Mouse (Mus musculus) liver, adult (tissue): ENCODE data around the gene Atp13a2.

Experiments
- GATA4 ChIP-seq: IDR thresholded peaks from 2 replicates; pipeline ENCODE4 v1.6.1; 2014; ENCODE audit warnings: mild to moderate bottlenecking, low read length; ENCODE audit not compliant: insufficient replicate concordance

The Atp13a2 gene

DNA sequence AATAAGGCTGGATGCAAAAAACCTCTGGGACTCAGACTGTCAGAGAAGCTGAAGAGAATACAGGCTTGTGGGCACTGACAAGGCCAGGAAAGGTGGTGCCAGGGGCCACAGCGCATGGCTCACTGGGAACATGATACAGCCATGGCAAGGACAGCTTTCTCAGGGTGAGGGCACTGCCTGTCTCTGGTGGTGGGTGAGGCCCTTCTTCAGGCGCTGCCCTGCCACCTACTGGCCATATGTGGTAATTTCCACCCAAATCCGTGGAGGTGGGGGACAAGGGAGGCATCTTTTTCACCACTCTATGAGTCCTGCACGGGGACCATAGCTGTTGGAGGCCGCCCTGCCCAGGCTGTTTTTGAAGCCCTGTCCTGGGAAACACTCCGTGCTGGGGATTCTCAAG lies 45.1 kb downstream of the Atp13a2 start:
- TF ChIP-seq GATA4, result no peak

DNA sequence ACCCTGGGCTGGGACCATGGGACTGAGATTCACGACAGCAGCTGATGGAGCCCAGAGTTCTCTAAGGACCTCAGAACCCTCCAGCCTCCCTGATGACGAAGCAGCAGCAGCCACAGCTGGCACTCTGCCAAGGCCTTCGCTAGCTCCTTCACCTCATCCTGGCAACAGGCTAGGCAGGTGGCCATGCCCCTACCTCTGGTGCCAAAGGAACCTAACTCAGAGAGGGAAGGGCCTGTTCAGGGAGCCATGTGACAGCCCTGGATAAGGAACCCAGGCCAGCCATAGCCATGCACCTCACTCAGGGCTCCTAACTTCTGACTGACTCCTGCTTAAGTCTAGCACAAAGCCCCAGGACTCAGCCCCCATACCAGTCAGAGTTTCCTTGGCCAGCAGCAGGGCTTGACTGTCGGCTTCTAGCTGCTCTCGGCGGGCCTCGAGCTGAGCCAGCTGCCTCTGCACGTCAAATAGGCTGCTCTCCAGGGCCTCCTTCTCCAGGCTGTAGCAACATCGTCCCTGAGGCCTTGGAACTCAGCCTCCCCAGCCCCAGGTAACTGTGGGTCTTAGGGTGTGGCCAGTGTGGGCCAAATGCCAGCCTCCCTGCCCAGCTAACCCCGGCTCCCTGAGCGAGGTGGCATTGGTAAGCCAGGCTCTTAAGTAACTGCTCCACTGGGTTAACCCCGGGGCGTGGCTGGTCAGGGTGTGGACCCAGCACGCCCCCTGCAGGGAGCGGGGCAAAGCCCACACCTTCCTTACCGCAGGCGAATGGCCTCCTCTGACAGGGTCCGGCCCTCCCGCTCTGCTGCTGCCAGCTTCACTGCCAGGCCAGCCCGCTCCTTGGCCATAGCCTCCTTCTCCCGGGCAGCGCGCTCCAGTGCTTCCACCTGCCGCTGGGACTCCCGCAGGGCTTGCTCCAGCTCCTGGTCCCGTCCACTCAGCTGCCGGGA lies 47.2 kb downstream of the Atp13a2 start:
- TF ChIP-seq GATA4, result no peak

DNA sequence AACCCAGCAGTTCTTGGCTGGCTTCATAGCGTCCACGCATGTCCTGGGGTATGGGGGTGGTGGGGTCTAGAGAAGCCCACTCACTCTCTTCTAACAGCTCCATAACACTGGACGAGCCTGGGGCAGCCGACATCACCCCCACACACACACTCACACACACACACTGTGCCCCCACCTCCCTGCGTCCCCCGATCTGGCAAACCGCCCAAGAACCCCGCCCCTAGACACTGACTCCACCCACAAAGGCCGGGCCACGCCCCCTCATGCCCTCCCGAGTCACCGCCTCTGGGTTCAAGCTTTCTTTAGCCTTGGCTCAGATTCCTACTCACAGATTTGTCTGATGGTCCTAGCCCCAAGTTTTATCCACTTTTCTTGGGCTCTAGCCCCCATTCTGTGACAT lies 54.4 kb downstream of the Atp13a2 start:
- no peak for TF ChIP-seq GATA4

DNA sequence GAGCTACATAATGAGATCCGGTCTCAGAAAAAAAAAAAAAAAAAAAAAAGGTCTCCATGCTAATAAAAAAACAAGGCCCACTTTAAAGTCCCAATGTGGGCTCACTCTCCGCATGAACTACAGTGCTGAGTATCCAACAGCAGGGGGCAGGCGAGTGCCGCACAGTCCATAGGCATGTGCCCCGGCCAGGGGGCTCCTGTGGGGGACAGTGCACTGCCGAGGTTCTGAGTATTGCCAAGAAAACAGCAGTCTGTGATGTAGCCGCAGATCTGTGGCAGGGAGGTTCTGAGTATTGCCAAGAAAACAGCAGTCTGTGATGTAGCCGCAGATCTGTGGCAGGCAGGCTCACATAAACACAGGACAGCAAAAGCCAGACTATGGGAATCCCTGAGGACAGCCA lies 58.1 kb downstream of the Atp13a2 start:
- no peak for TF ChIP-seq GATA4

DNA sequence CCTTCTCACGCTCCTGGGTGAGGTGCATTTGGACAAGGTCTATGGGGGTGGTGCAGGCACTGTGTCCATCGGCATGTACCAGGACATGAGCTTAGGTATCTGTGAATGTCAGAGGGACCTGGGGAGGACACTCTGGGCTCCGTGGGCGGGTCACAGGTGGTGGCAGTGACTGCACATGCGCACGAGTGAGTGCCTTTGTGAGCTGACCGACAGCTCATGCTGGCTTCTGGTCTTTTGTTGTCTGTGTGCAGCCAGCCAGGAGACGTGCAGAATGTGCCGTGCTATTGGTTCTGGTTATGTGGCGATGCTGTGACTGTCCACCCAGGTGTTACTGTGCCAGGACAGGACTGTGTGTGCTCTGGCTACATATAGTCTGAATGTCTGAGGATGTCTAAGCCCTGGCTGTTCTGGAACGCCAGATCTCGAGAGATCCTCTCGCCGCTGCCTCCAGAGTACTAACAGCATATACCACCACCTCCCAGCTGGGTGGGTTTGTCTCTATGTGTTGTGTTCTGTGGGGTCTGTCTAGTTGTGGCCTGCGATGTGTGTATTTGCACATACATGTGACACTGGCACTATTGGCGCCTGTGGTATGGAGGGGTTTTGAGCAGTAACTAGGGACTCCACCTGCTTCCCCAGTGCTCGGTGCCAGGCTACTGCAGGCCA lies 62.3 kb downstream of the Atp13a2 start:
- TF ChIP-seq GATA4, result no peak

DNA sequence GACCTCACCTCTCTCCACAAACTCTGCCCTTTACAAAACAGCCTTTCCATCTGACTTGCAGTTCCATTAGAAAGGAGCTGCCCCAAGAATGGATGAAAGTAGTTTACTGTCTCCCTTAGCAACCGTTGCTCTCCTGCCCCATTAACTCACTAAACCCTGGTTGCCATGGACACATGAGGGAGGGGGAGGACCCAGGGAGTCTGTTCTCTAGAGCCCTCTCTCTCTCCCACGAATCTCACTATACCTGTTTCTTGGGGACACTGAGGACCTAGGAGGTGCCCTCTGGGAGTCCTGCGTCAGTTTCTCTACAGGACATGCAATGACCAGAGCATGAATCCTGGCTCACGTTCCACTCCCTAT lies 62.8 kb downstream of the Atp13a2 start:
- no peak for TF ChIP-seq GATA4

DNA sequence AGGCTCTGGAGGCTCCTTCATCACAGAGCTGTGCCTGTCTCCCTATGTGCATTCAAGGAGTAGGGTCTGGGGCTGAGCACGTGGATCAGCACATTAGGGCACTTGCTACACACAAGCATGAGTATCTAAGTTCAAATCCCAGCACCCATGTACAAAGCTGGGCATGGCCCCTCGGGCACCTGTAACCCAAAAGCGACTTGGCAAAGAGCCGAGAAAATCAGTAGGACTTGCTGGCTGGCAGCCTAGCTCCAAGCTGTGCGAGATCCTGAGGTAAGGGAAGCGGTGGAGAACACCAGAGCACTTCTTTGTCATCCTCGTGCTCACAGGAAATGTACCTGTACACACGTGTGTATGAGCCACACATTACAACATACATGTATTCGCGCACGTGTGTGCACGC lies 65.8 kb downstream of the Atp13a2 start:
- no peak for TF ChIP-seq GATA4

DNA sequence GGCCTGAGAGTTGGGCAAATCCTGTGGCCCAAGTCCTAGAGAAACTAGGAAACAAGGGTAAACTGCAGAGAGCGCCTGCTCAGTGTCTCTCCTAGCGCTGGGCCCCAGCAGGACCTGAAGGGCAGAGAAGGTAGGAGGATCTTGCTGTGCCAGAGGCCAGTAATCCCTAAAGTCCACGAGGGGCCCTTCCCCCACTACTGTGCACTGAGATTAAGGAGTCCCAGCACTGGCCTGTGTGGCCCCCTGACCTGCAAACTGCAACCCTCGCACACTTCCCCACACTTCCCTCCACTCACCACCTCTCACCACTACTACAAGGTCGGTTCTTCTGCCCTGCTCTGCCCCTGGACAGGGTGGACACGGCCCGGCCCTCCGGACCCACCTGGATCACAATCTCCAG lies 66.5 kb downstream of the Atp13a2 start:
- TF ChIP-seq GATA4, result no peak

DNA sequence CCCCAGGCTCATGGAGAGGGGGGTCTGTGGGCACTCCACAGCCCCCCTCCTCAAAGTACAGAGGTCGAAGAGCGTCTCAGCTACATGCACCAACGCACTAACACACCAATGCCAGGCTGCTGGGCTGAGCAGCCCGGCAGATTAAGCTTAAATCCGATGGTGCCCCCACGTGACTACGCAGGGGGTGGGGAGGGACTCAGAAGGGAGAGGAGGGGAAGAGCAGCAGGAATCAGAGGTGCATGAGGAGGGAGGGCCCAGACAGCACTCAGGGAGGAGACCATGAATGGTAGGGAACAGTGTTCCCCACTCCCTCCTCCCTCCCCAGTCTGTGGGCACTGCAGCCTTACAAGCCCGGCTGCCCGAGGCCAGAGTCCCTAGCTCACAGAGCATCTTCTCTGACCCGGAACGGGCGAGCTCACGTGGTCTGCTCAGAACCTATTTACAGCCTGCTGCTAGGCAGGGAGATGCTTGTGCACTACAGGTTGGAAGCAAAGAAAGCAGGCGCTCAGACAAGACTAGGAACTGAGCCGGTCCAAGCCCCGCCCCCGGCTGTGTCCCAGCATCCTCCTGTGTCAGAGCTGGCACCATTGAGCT lies 67.0 kb downstream of the Atp13a2 start:
- no peak for TF ChIP-seq GATA4
